Mouse (Mus musculus): Measurements from ENCODE around the gene Vmn1r12.

Vmn1r12 gene

GRCm38 (mm10) chr6:57156619-57157018 is at the start of gene Vmn1r12:
TSS of gene Vmn1r12 (plus strand) at chr6:57156919.
- 76% methylated on average over 2 of the region's 2 CpGs for WGBS

- 67% methylated on average over 3 of the region's 3 CpGs for WGBS
Measured at GRCm38 (mm10) chr6:57109154-57109553, 47.6 kb upstream of the Vmn1r12 start, which contains the start of gene Vmn1r10. TSS of gene Vmn1r10 (plus strand) at chr6:57109454.

- 79% methylated on average over 1 of the region's 1 CpGs for WGBS
Measured at GRCm38 (mm10) chr6:57133155-57133554, 23.6 kb upstream of the Vmn1r12 start, which contains the start of gene Vmn1r11. TSS of gene Vmn1r11 (plus strand) at chr6:57133455.

GRCm38 (mm10) chr6:57190016-57190415 is 33.3 kb downstream of the Vmn1r12 start:
- 56% methylated on average over 3 of the region's 3 CpGs for WGBS

- 94% methylated on average over 1 of the region's 1 CpGs for WGBS
Measured at GRCm38 (mm10) chr6:57202990-57203389, 46.3 kb downstream of the Vmn1r12 start, which contains the start of gene Vmn1r13. TSS of gene Vmn1r13 (plus strand) at chr6:57203290.
